Mouse (Mus musculus): ENCODE results near the gene Aff3. TPM values are rescaled to one million over a fixed set of nuclear protein-coding genes. Genes with fewer than 3 reads are reported as not detected.
A peak's percentile ranks its signal among the peaks of the same experiment; 100 is the strongest.

Aff3 gene
- total RNA-seq, 2 experiments from 2014 or later = 1.3 to 3.2 TPM

DNA sequence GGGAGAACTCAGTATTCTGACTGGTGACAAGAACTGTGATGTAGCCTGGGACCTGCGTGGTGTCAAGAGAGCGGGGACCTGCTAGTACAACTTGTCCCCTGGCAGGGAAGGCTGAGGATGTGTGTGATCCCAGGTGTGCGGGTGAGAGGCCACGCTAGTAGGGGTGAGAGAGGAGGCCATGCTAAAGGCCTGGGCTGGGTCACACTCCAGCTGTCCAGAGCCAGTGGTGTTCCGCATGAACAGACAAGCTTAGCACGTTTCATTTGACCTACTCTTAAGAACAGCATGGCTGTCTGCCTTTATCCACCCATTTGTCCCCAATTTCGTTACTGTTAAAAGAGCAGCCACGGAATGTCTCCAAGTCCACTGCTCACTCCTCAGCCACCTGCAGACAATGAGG is 434.7 kb downstream of the Aff3 start:
- DNase-seq = no peak

DNA sequence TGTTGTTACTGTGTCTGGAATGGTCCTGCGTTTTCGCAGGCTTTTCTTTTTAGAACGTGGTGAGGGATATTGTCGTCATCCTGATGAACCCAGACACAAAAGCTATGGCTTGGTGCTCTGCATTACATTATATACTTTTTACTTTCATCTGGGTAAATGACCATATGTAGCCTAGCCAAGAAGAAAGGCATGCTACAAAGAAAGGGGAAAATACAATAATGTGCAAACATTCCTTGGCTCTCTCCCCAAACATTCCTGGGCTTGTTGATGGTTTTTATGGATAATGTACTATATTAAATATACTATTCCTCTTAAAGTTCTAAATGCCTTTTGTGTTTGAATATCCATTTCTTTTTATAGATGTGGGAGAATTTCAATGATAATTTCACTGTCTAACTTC is 435.9 kb downstream of the Aff3 start:
- DNase-seq = no peak

DNA sequence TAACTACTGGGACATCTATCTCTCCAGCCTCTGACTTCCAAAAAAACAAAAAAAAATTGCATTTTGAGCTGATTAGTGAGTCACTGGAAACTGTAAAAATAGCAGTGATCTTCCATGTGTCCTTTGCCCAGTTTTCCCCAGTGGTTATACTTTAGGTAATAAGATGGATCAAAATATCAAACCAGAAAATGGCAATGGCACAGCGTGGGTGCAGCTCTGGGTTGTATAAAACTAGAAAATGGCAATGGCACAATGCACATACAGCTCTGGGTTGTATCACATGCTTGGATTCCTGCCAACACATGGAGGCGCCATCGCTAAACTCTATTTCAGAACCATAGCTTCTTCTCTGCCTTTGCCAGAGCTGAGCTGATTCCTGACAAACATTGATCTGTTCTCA is 439.6 kb downstream of the Aff3 start:
- no peak for DNase-seq

DNA sequence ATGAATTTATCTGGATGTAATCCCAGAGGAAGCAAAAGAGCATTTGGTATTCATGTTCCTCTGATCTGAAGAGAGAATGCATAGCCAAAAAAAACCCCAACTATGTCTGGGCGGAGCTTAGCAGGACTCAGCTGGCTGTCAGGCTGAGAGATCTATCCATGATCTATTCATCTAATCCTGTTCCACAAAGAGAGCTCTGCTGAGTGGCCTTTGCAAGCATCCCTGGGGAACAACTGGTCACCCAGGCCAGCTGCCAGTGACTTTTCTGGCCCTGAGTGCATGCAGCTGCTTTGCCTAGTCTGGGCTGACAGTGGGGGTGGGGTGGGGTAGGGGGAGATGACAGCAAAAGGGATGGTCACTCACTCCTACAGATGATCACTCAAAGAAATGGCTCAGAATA is 442.6 kb downstream of the Aff3 start:
- peak; percentile 40 to 55 for DNase-seq

DNA sequence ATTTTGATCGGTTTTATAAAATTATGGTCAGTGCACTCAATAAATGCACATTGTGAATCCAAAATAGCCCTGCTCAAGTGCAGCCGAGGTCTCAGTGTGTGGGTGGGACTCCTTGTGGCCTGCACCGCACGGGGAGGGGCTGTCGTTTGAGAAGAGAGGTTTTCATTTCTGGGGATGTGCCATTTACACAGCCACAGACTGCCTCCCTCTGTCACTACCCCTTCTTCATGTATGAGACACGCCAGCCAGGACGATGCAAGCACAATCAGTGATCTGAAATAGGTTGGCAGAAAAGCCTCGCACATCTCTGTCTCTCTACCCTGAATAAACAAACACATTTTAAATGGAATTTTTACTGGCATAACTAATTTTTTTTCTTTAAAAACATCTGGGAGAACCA is 443.3 kb downstream of the Aff3 start:
- no peak for DNase-seq

DNA sequence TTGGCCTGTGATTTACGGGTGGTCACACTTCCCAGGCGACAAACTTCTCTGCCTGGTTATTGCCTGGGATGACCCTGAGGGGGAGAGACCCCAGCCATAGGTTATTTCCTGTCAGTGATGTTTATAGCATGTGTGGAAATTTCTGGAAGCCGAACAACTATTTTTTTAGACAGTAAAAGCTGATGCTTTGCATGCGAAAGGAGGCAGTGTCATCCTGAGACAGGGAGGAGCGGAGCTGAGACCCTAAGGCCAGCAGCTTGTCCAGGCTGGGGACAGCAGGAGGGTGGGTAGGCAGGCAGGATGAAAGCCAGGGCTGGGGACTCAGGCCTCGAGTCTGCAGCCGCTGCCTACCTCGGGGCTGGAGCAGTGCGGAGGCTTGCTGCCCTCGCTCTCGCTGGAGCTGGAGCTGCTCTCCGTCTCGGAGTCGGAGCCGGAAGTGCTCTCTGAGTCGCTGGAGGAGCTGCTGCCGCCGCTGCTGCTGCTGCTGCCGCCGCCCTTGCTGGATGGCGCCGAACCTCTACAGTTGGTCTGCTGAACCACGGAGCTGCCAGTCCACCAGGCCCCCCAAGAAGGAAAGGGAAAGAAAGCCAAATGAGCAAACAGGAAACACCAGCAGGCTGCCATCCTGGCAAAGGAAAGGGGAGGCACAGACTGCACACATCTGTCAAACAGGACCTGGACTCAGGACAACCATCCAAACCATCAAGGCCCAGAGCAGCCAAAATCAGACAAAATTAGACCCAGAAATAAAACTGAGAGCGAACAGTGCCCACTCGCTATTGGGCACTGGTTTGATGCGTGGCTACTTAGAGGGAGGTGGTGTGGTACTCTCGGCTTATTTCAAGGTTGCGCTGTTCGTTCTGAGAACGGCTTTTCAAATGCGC is 446.6 kb downstream of the Aff3 start:
- peak; percentile 16 to 25 for DNase-seq

DNA sequence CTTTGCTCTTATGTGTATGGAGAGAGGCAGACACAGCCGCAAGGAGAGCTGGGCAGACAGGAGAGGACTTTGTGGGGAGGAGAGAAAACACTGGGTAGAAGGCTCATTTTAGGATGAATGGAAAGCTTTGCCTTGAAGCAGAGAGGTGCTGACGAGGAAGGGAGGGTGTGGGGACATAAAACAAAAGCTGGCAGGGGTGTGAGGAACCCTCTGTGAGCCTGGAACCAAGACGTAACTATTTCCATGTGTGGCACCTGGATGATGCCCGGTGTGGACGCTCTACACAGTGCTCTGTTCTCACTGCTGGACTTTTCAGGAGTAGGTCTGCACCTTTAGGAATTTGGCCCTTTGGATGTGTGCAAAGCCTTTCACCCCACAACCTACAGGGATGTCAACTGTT is 447.7 kb downstream of the Aff3 start:
- DNase-seq = no peak

DNA sequence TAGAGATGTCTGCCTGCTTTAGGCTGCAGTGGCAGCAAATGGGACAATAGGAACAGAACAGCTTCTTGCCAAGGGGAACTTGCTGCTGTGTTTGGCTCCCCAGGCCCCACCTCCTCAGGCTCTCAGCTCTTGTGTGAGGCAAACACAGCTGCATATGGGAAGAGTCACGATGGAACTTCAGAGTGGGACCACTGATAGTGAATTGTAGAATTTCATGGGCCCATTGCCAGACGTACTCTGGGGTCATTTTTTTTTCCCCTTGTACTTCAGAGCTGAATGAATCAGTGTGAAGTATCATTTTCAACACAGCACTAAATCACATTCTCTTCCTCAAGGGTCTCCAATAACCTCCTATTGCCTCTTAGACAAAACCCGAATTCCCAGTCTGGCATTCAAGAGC is 451.4 kb downstream of the Aff3 start:
- DNase-seq = no peak

DNA sequence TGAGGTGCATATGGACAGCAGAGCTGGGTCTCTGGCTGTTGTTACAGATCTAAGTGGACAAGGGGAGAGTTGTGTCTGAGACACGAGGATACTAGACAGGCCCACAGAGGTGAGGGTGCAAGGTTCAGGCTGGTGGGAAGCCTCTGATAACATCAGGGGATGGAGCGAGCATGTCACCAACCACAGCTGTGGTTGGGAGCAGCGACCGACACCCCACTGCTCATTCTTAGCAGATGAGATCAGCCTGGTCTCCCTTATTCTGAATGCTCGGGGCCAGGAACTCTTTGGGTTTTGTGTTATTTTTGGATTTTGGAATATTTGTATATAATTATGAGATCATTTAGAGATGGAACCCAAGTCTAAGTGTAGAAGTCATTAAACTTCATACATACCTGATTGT is 452.4 kb downstream of the Aff3 start:
- DNase-seq = no peak

DNA sequence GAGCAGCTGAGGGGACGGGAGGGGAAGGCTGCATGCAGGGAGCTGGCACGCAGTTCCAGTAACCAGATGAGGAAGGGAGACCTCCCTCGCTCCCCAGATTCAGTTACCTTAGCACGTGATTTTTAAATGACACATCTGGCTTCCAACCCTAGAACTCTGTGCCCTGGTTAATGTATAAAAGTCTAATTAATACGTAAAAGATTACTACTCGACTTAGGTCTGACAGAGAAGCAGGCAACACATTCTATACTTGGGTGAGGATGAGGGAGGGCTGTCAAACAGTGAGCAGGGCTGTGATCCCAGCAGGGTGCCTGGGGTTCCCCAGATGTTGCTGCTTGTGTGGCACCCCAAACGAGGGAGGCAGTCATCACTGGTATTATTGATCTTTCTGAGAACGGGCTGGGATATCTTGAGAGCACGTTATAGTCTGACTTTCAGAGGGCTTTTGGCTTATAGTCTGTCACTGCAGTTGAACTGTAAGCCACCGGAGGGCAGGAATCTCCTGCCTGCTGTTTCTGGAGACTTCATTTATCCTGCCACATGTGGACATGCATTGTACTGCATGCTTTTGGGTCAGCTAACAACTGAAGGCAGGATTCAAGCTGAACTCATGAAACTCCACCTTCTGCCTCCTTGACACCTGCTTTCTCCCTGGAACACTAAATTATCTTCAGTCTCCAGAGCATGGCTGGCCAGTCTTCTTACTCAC is 462.1 kb downstream of the Aff3 start:
- peak in 1 of 2 experiments; percentile 33 for DNase-seq

DNA sequence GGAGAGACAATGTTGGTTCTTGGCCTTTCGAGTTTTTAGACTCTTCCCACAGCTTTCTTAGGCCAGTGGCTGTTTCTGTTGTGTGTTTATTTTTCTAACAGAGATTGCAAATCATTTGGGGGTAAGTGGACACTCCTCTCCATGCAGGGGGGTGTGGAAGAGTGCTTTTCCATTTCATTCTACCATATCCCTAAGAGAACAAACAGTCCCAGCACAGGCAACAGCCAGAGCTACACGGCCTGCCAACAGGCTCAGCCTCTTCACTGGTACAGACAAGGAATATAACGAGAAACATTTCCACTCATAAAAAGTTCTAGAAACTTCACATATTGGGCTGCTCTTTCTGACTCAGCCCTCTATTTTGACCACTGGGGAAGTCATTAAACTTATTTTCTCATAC is 463.0 kb downstream of the Aff3 start:
- DNase-seq = peak in 1 of 2 experiments; percentile 19

DNA sequence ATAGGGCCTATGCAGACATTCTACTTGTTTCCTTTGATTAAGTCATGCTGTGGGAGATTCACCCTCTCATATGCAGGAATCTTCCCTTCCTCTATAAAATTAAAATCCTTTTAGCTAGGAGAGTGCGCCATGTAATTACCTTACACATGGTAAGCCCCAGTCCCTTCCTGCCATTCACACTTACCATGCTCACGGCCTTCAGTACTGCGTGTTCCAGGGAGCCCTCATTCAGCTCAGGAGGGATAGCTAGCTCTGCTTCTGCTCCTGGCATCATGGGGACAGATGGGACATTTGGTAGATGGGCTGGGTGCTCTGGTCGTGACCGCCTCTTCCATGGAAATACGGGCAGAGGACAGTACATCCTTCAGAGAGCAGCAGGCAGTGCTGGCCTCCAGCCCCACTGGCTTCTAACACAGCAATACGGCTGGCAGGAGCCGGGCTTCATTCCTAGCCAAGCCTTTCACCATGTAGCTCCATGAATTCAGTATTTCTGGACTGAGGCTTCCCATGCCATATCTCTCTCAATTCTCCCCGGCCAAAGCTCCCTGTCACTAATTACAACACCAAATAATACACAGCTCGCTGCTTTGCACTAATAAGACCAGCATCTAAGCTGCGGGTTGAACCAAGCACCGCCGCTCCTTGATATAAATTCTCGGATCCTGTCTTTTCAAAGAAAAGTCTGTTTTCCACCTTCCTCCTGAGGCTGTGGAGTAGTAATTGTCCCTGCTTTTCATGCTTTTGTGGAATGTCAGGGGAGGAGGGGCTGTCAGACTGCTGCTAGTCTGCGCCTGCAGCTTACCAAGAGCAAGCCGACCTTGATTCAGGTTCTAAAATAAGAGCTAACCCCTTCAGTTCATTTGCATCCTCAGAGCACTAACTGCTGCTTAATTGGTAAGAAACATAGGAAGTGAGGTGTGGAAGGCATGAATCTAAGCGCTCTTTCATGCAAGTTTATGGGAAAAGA is 464.8 kb downstream of the Aff3 start:
- peak; percentile 51 to 67 for DNase-seq

DNA sequence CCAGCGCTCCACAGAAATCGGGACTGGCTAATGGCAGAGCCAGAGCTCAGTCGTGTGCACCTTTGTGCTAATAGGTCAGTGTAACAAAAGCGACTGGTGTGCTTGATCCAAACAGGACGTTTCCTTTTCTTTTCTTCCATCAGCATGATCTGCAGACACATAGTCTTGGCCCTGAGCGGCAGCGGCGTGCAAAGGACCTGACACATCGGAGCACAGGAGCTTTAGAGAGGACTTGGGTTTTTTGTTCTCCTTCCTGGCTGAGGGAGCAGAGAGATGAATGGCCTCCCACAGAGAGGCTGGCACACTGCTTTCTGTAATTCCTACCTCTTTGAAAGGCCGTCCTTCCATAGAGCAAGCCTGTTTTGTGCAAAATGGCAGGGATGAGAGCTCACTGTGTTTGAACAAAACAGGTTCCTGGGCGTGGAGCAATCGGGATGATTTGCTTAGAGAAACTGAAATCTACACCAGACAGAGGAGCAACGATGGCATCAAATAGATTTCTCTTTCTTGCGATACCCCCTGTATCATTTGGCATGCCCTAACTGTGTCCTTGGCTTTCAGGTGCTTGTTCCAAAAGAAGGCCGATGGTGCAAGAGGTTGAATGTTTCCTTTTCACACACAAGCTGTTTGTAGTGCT is 466.2 kb downstream of the Aff3 start:
- no peak for DNase-seq

DNA sequence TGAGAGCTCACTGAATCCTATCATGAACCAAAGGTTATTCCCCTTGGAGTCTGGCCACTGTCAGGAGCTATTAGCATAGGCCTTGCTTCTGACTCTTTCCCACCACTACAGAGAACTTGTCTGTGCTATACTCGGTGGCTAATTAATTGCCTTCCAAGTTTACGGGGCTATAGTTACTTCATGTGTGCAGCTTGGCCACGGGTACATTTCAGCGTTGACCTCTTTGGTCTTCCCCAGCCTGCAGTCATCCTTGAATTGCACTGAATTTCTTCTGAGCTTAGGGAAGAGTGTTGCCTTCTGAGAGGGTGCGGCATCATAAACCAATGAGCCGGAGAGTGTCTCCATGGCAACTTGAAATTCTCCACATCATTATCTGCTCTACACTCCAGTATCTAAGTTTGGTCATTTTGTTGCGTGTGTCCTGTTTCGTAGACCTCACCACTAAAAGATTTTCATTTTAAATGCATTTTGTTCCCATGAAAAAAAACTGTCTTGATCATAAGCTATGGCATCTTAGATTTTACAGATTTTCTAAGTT is 467.5 kb downstream of the Aff3 start:
- DNase-seq = no peak

DNA sequence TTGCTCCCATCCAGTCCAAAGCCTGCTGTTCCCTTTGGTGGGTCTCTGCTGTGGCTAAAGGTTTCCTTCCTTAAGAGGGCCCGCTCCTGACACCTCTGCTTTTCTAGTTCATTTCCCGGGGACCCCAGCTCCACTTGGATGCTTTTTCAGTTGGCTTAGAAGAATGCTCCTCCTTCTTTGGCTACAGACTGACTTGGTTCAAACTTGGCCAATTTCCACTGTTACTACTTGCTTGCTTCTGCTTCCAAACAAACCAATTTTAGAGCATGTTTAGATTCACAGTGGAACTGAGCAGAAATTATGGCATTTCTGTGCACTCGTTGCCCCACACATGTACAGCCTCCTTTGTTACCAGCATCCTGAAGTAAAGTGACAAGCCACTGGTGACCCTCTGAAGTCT is 469.0 kb downstream of the Aff3 start:
- DNase-seq = no peak

DNA sequence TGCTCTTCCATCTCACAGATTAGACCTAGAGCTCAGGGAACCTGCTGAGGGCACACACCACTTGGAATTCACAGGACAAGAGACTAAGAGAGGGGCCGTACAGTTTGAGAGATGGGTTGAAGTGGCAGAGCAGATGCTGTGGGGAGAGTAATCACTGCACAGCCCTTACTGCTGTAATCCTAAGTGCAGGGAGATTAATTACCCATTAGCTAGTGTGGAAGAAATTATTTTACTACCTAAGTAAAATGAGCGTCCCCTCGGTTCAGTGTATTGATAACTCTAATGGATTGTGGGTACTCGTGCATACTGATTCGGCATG is 478.6 kb downstream of the Aff3 start:
- DNase-seq = no peak

DNA sequence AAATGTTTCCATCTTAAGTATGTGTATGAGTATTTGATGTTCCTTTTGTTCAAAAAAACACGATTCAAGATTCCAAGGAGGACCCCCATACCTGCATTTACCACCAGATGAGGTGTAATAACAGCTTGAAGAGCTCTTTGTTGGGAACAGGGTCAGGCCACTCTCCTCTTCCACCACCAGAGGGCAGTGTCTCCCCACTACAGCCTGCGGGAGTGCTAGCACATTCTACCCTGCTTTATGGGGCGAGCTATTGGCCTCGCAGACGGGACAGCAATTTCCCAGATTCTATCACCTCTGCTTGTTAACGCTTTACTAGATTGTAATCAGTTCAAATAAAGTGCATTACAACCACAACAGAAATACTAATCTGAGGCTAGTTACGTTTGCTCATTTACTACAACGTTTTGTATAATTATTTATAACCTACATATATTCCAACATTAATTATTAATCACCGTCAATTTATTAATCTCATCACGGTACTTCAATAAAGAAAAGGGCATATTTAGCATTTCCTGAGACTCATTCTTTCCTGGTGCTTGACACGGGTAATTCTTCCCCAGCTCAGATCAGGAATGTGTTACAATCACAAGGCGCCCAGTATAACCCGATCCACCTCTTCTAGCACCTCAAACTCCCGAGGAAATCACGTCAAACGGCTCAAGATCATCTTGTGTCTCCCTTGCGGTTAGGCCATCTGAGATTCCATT is 479.1 kb downstream of the Aff3 start:
- peak; percentile 73 to 90 for DNase-seq

DNA sequence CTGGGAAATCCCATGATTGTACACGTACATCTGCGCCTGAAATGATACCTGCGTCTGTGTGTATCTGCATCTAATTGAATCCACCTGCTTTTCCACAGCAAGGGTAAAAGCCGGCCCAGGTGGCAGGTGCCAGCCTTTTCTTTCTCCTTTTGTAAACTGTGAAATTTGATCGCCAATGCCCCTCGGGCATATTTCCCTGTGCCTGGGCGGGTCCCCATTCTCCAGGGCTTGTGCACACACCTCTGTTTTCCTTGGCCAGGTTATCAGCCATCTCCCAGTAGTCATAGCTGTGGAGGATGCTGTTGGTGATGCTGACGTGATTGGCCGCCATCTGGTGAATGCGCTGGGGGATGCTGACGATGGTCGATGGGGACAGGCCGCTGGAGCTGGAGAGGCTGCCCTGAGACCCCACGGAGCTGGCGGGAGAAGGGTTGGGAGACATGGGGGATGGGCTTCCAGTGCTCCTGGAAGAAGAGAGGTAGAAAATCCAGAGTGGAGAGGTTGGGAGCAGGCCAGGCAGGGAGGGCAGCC is 483.7 kb downstream of the Aff3 start:
- no peak for DNase-seq

DNA sequence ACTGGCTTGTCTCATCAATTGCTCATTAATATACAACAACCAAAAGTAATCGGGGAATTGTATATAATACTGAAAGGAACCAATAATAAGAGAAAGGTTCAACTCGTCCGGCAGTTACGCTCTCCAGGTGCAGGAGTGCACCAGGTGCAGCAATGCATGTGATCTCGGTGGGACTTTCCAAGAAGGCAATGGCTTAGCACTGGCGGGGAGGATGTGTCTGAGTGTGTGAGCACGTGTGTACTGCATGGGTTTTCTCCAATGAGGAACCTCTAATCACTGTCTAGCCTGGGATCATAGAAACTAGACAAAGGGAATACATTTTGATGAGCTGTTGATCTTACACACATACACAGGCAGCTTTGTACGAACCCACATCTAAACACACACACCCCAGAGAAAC is 485.8 kb downstream of the Aff3 start:
- no peak for DNase-seq

DNA sequence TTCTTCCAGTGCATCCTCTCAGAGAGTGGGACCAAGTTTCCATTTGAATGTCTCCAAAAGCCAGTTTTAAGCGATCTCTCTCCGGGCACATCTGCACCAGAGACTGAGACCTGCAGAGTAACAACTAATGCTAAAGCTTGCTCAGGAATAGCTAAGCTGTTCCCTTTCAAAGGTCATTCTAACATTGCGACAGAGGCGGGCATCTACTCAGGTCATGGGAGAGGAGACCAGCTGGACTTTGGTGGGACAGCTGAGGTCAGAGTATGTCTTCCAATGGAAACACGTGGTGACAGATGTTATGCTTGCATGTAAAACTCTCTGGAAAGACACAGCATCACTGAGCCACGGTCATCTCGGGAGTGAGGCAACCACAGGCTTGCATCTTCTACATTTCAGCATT is 488.7 kb downstream of the Aff3 start:
- no peak for DNase-seq

DNA sequence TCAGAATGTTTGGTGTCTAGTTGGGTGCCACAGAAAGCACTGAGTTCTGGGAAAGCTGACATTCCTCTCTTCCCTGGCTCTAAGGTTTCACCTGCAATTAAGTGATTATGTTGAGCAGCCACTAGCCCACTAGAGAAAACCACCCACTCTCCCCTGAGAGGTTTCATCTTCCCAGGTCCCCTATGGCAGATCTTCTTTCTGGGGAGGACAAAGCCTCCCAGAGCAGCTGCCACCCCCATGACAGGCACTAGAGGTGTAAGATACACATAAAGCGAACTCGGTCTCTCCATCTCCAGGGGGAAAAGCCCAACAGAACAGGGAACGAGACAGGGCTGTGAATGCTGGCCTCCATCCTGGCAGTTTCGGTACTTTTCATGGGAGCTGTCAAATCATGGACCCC is 492.9 kb downstream of the Aff3 start:
- DNase-seq = no peak

Data from heart, adult 18-20 months (tissue).